Mouse (Mus musculus) liver, embryonic 15.5 days (tissue): ENCODE results near the gene Rgs6. TPM values are rescaled to one million over a fixed set of nuclear protein-coding genes. Genes with fewer than 3 reads are reported as not detected.
A peak's percentile ranks its signal among the peaks of the same experiment; 100 is the strongest.

Source experiments
- ATAC-seq: fragments of 200-750 bp; cut with Nextera tagmentation; 2 replicates; pipeline ENCODE4 v1.8.0; 2017; ENCODE audit warnings: moderate number of reproducible peaks, mild to moderate bottlenecking, moderate library complexity; ENCODE audit not compliant: insufficient read depth
- H3K27ac ChIP-seq: fragments of 300-500 bp; sonication (generic); replicated peaks from 2 replicates; pipeline ENCODE4 v1.5.1; 2015; ENCODE audit warnings: mild to moderate bottlenecking, inconsistent platforms
- H3K27me3 ChIP-seq: fragments of 300-500 bp; sonication (generic); 2 replicates; pipeline ENCODE4 v1.6.1; 2015; ENCODE audit warnings: mild to moderate bottlenecking, inconsistent platforms
- H3K36me3 ChIP-seq: fragments of 300-500 bp; sonication (generic); replicated peaks from 2 replicates; pipeline ENCODE4 v1.6.1; 2015; ENCODE audit warnings: moderate library complexity, mild to moderate bottlenecking, inconsistent platforms
- H3K4me1 ChIP-seq: fragments of 300-500 bp; sonication (generic); replicated peaks from 2 replicates; pipeline ENCODE4 v1.6.1; 2015; ENCODE audit warnings: inconsistent platforms
- H3K4me2 ChIP-seq: fragments of 300-500 bp; sonication (generic); 2 replicates; pipeline ENCODE4 v1.6.1; 2015; ENCODE audit warnings: moderate library complexity, mild to moderate bottlenecking, inconsistent platforms
- H3K4me3 ChIP-seq: fragments of 300-500 bp; sonication (generic); replicated peaks from 2 replicates; pipeline ENCODE4 v1.5.1; 2015; ENCODE audit warnings: mild to moderate bottlenecking, inconsistent platforms
- H3K9ac ChIP-seq: fragments of 300-500 bp; sonication (generic); 2 replicates; pipeline ENCODE4 v1.6.1; 2015; ENCODE audit warnings: moderate library complexity, mild to moderate bottlenecking, inconsistent platforms
- H3K9me3 ChIP-seq: fragments of 300-500 bp; sonication (generic); replicated peaks from 2 replicates; pipeline ENCODE4 v1.6.1; 2016; ENCODE audit warnings: inconsistent platforms
- WGBS: fragments of 180-500 bp; shearing (Covaris S2); methylation state at CpG from one replicate; pipeline ENCODE4 v1.1.7; 2015; ENCODE audit warnings: mixed read lengths; ENCODE audit not compliant: insufficient replicate concordance; 5-methylcytosine and 5-hydroxymethylcytosine counted together
- polyA plus RNA-seq: library from polyadenylated mRNA; unstranded; fragments of >200 nt; fragmentation: Nextera tagmentation; extraction: Ambion mirVana; gene quantifications from 2 replicates; pipeline ENCODE4 v1.2.1, GENCODE M21; 2015

Rgs6 gene
- polyA plus RNA-seq, 1 experiment from 2014 or later, result 0.10 TPM

DNA sequence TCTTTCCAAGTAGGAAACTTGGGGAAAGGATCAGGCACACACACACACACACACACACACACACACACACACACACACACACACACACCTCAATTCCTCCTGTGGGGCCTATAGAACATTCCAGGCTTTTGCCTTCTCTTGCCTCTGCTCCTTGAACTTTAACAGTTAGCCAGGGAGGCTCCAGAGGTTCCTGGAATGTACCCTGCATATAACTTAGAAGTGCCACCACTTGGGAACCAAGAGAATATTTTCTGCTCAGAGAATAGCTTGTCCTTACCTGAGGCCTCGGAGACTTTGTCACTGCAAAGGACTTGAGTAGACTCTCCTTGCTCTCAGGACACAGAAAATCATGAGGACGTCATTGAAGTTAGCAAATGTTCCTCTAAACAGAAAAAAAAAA lies 548.4 kb downstream of the Rgs6 start:
- Histone ChIP-seq H3K4me1 (peaks cover 19% of the 10 kb centered on the region), H3K9ac (no peak overlapping the region), H3K27ac (no peak overlapping the region), H3K4me3 (no peak overlapping the region), H3K4me2 (no peak overlapping the region), H3K27me3 (peaks cover 14% of the 10 kb centered on the region; the same call in 1 of the 2 replicates), H3K9me3 (no peaks in the 10 kb centered on the region), H3K36me3 (no peaks in the 10 kb centered on the region)
- WGBS, result 67% methylated on average over 2 of the region's 2 CpGs
- ATAC-seq, result no peak

GRCm38 (mm10) chr12:83137001-83137400 lies 548.9 kb downstream of the Rgs6 start:
- peaks cover 24% of the 10 kb centered on the region for H3K4me1 ChIP-seq
- WGBS, result 62% methylated on average over 3 of the region's 3 CpGs
- H3K9me3 ChIP-seq, result no peaks in the 10 kb centered on the region
- no peak overlapping the region for H3K9ac ChIP-seq
- peaks cover 14% of the 10 kb centered on the region; the same call in 1 of the 2 replicates for H3K27me3 ChIP-seq
- no peak overlapping the region for H3K4me2 ChIP-seq
- H3K36me3 ChIP-seq, result no peaks in the 10 kb centered on the region
- no peak for ATAC-seq
- no peak overlapping the region for H3K4me3 ChIP-seq
- H3K27ac ChIP-seq, result no peak overlapping the region

GRCm38 (mm10) chr12:83141164-83141563 lies 553.1 kb downstream of the Rgs6 start:
- peak; percentile 75 for ATAC-seq
- Histone ChIP-seq H3K9ac (no peak overlapping the region), H3K4me3 (no peak overlapping the region), H3K4me2 (peak overlapping the region; percentile 19; the same call in 1 of the 2 replicates), H3K9me3 (no peaks in the 10 kb centered on the region), H3K27me3 (peaks cover under 1% of the 10 kb centered on the region; the same call in 1 of the 2 replicates), H3K27ac (peak overlapping the region; percentile 58), H3K4me1 (peaks cover 44% of the 10 kb centered on the region), H3K36me3 (no peaks in the 10 kb centered on the region)
- 10% methylated on average over 2 of the region's 2 CpGs for WGBS

GRCm38 (mm10) chr12:83142507-83142906 lies 554.4 kb downstream of the Rgs6 start:
- no peak for ATAC-seq
- H3K4me1 ChIP-seq, result peaks cover 44% of the 10 kb centered on the region
- peak overlapping the region; percentile 32 for H3K4me2 ChIP-seq
- H3K9me3 ChIP-seq, result no peaks in the 10 kb centered on the region
- 0 out of 2 replicates have a peak overlapping the region, but pooled peaks have one; percentile 16 for H3K9ac ChIP-seq
- no peaks in the 10 kb centered on the region for H3K36me3 ChIP-seq
- 13% methylated on average over 2 of the region's 2 CpGs for WGBS
- H3K27ac ChIP-seq, result peak overlapping the region; percentile 58
- H3K27me3 ChIP-seq, result peaks cover 8% of the 10 kb centered on the region
- H3K4me3 ChIP-seq, result no peak overlapping the region

GRCm38 (mm10) chr12:83143071-83143470 lies 555.0 kb downstream of the Rgs6 start:
- WGBS, result 13% methylated on average over 3 of the region's 3 CpGs
- H3K36me3 ChIP-seq, result no peaks in the 10 kb centered on the region
- no peak overlapping the region for H3K4me3 ChIP-seq
- H3K27me3 ChIP-seq, result peaks cover 8% of the 10 kb centered on the region
- H3K9ac ChIP-seq, result no peak overlapping the region
- peaks cover 44% of the 10 kb centered on the region for H3K4me1 ChIP-seq
- H3K9me3 ChIP-seq, result no peaks in the 10 kb centered on the region
- ATAC-seq, result peak; percentile 84
- H3K4me2 ChIP-seq, result peak overlapping the region; percentile 32
- H3K27ac ChIP-seq, result peak overlapping the region; percentile 58

DNA sequence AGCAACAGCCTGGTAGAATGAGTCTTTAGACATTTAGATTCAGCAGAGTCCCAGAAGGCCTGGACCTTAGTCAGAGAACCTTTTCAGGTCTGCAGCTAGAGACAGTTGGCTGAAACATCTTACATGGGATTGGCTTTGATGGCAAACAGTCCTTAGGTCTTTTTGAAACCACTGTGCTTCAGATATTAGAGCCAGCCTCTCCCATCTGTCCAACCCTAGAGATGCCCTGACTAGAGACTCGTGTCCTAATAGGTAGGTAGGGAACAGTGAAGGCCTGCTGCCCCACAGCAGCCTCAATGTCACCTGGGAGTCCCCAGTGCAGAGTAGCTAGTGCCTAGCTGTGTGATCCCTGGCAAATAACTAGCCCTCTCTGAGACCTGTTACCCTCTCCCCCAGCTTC lies 555.5 kb downstream of the Rgs6 start:
- H3K27me3 ChIP-seq, result peaks cover 8% of the 10 kb centered on the region
- WGBS, result 47% methylated on average over 1 of the region's 1 CpGs
- H3K4me3 ChIP-seq, result no peak overlapping the region
- H3K27ac ChIP-seq, result peak overlapping the region; percentile 58
- H3K9me3 ChIP-seq, result no peaks in the 10 kb centered on the region
- H3K36me3 ChIP-seq, result no peaks in the 10 kb centered on the region
- no peak for ATAC-seq
- peaks cover 44% of the 10 kb centered on the region for H3K4me1 ChIP-seq
- 0 out of 2 replicates have a peak overlapping the region, but pooled peaks have one; percentile 32 for H3K4me2 ChIP-seq
- H3K9ac ChIP-seq, result no peak overlapping the region

DNA sequence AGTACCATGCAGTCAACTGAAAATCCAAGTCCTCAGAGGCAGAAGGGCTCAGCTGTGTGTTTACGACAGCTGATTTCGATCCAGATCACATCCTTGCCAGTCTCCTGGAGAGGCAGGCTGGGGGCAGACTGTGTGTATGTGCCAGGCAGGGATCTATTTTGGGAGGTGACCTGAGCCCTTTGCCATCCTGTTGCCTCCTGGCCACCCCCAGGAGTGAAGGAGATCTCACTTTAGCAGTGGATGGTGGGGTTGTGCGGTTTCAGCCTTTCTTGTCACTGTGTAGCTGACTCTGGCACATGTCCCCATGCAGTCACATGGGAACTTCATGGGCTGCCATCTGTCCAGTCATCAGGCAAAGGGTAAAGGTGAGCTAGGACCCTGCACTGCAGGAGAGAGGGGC lies 557.0 kb downstream of the Rgs6 start:
- Histone ChIP-seq H3K4me2 (no peak overlapping the region), H3K36me3 (no peaks in the 10 kb centered on the region), H3K9me3 (no peaks in the 10 kb centered on the region), H3K4me1 (peaks cover 40% of the 10 kb centered on the region), H3K9ac (no peak overlapping the region), H3K4me3 (no peak overlapping the region), H3K27ac (no peak overlapping the region), H3K27me3 (peaks cover 15% of the 10 kb centered on the region)
- ATAC-seq, result no peak
- 77% methylated on average over 3 of the region's 3 CpGs for WGBS

- Histone ChIP-seq H3K4me3 (no peak overlapping the region), H3K4me1 (peaks cover 31% of the 10 kb centered on the region), H3K9me3 (no peaks in the 10 kb centered on the region), H3K27ac (no peak overlapping the region), H3K27me3 (peaks cover 23% of the 10 kb centered on the region), H3K9ac (no peak overlapping the region), H3K4me2 (no peak overlapping the region), H3K36me3 (no peaks in the 10 kb centered on the region)
- ATAC-seq, result no peak
- 58% methylated on average over 3 of the region's 3 CpGs for WGBS
Observed at GRCm38 (mm10) chr12:83145902-83146301, 557.8 kb downstream of the Rgs6 start.

GRCm38 (mm10) chr12:83146917-83147316 lies 558.8 kb downstream of the Rgs6 start:
- ATAC-seq, result no peak
- Histone ChIP-seq H3K4me2 (no peak overlapping the region), H3K27ac (no peak overlapping the region), H3K4me3 (no peak overlapping the region), H3K9me3 (no peaks in the 10 kb centered on the region), H3K27me3 (peaks cover 23% of the 10 kb centered on the region), H3K4me1 (peaks cover 21% of the 10 kb centered on the region), H3K9ac (no peak overlapping the region), H3K36me3 (no peaks in the 10 kb centered on the region)
- WGBS, result 45% methylated on average over 2 of the region's 2 CpGs

- Histone ChIP-seq H3K27ac (no peak overlapping the region), H3K4me2 (no peak overlapping the region), H3K4me3 (no peak overlapping the region), H3K36me3 (no peaks in the 10 kb centered on the region), H3K27me3 (peaks cover 36% of the 10 kb centered on the region), H3K4me1 (no peaks in the 10 kb centered on the region), H3K9ac (no peak overlapping the region), H3K9me3 (no peaks in the 10 kb centered on the region)
- 50% methylated on average over 7 of the region's 7 CpGs for WGBS
- ATAC-seq, result no peak
Observed at GRCm38 (mm10) chr12:83150030-83150429, 561.9 kb downstream of the Rgs6 start.

- H3K9ac ChIP-seq, result no peak overlapping the region
- WGBS, result 51% methylated on average over 9 of the region's 9 CpGs
- no peaks in the 10 kb centered on the region for H3K4me1 ChIP-seq
- no peak overlapping the region for H3K4me2 ChIP-seq
- no peak overlapping the region for H3K27ac ChIP-seq
- peaks cover 39% of the 10 kb centered on the region for H3K27me3 ChIP-seq
- ATAC-seq, result no peak
- no peaks in the 10 kb centered on the region for H3K36me3 ChIP-seq
- no peak overlapping the region for H3K4me3 ChIP-seq
- no peaks in the 10 kb centered on the region for H3K9me3 ChIP-seq
Observed at GRCm38 (mm10) chr12:83150813-83151212, 562.7 kb downstream of the Rgs6 start.

DNA sequence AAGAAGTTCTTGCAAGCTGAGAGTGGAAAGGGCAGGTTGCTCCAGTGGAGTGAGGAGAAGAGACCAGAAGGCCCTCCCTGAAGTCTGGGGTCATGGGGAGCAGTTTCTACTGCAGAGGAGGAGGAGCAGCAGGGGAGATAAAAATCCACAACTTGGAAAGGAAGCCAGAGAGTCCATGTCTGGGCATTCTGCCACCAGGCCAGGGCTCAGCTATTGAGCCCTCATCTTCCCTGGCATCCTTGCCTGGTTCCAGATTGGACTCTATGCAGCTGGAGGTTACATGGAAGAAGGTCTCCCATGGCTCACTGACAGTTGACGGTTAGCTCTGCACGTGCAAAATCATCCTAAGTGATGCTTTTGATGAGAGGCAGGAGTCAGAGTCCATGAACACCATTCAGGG lies 563.4 kb downstream of the Rgs6 start:
- ATAC-seq, result no peak
- Histone ChIP-seq H3K9ac (no peak overlapping the region), H3K27me3 (peaks cover 35% of the 10 kb centered on the region), H3K4me1 (no peaks in the 10 kb centered on the region), H3K4me2 (no peak overlapping the region), H3K27ac (no peak overlapping the region), H3K36me3 (no peaks in the 10 kb centered on the region), H3K4me3 (no peak overlapping the region), H3K9me3 (no peaks in the 10 kb centered on the region)
- 56% methylated on average over 2 of the region's 2 CpGs for WGBS
